Mouse (Mus musculus) liver, adult (tissue): ENCODE data around the gene Thap4.

Source experiments
- GATA4 ChIP-seq: IDR thresholded peaks from 2 replicates; pipeline ENCODE4 v1.6.1; 2014; ENCODE audit warnings: mild to moderate bottlenecking, low read length; ENCODE audit not compliant: insufficient replicate concordance

Gene Thap4

GRCm38 (mm10) chr1:93753911-93754572 is 622 bp downstream of the Thap4 start:
- TF ChIP-seq GATA4, result no peak

- TF ChIP-seq GATA4, result no peak
These were observed 3.4 kb downstream of the Thap4 start, which contains the start of gene Atg4b for GRCm38 (mm10) chr1:93751290-93751689. Gene Atg4b (plus strand): TSS chr1:93751500.

GRCm38 (mm10) chr1:93748539-93748938 is 6.1 kb downstream of the Thap4 start:
- TF ChIP-seq GATA4, result no peak

GRCm38 (mm10) chr1:93746179-93746578 is 8.5 kb downstream of the Thap4 start:
- no peak for TF ChIP-seq GATA4

GRCm38 (mm10) chr1:93742910-93743309 is 11.8 kb downstream of the Thap4 start:
- TF ChIP-seq GATA4, result no peak

- TF ChIP-seq GATA4, result peak; percentile 62; the same call in 1 of the 2 replicates
These were observed 12.7 kb downstream of the Thap4 start for GRCm38 (mm10) chr1:93741987-93742386.

GRCm38 (mm10) chr1:93740671-93741070 is 14.0 kb downstream of the Thap4 start:
- no peak for TF ChIP-seq GATA4

GRCm38 (mm10) chr1:93737711-93738110 is 17.0 kb downstream of the Thap4 start:
- TF ChIP-seq GATA4, result no peak

GRCm38 (mm10) chr1:93735859-93736258 is 18.8 kb downstream of the Thap4 start:
- no peak for TF ChIP-seq GATA4

- no peak for TF ChIP-seq GATA4
These were observed 22.8 kb downstream of the Thap4 start for GRCm38 (mm10) chr1:93731880-93732281.

- TF ChIP-seq GATA4, result no peak
These were observed 23.6 kb downstream of the Thap4 start for GRCm38 (mm10) chr1:93731103-93731502.

- TF ChIP-seq GATA4, result no peak
These were observed 27.7 kb downstream of the Thap4 start for GRCm38 (mm10) chr1:93726974-93727373.

GRCm38 (mm10) chr1:93726116-93726515 is 28.5 kb downstream of the Thap4 start:
- no peak for TF ChIP-seq GATA4

- no peak for TF ChIP-seq GATA4
These were observed 29.0 kb downstream of the Thap4 start for GRCm38 (mm10) chr1:93725665-93726064.

- no peak for TF ChIP-seq GATA4
These were observed 30.0 kb downstream of the Thap4 start for GRCm38 (mm10) chr1:93724623-93725022.

- no peak for TF ChIP-seq GATA4
These were observed 33.1 kb downstream of the Thap4 start for GRCm38 (mm10) chr1:93721557-93721956.

GRCm38 (mm10) chr1:93716166-93716565 is 38.5 kb downstream of the Thap4 start:
- TF ChIP-seq GATA4, result no peak
